Mouse (Mus musculus) heart, adult 9 months (tissue): Measurements from ENCODE around the gene Ahnak2.
"Not testable (repeated sequence)": the region's sequence is repeated elsewhere in the genome, so short reads cannot be mapped to it uniquely, and the experiment has no call there.

Experiments used
- DNase-seq, 2 experiments: peaks; one replicate each; pipeline ENCODE4 v3.0.0; 2022; ENCODE audit warnings: low spot score in 2 of 2

Gene Ahnak2

GRCm38 (mm10) chr12:112821216-112821615 lies 18.8 kb upstream of the Ahnak2 start:
- DNase-seq, result no peak

GRCm38 (mm10) chr12:112820401-112820999 lies 18.0 kb upstream of the Ahnak2 start:
- DNase-seq, result no peak

- no peak for DNase-seq
Measured at GRCm38 (mm10) chr12:112819057-112819662, 16.7 kb upstream of the Ahnak2 start.

- DNase-seq, result not testable (repeated sequence)
Measured at GRCm38 (mm10) chr12:112816866-112817265, 14.4 kb upstream of the Ahnak2 start.

GRCm38 (mm10) chr12:112816294-112816693 lies 13.8 kb upstream of the Ahnak2 start:
- no peak for DNase-seq

- no peak for DNase-seq
Measured at GRCm38 (mm10) chr12:112814682-112815470, 12.4 kb upstream of the Ahnak2 start.

GRCm38 (mm10) chr12:112813370-112813769 lies 10.9 kb upstream of the Ahnak2 start:
- no peak for DNase-seq

- DNase-seq, result no peak
Measured at GRCm38 (mm10) chr12:112810092-112810885, 7.8 kb upstream of the Ahnak2 start.

GRCm38 (mm10) chr12:112809641-112810040 lies 7.2 kb upstream of the Ahnak2 start:
- no peak for DNase-seq

- DNase-seq, result peak; percentile 86 to 91
Measured at GRCm38 (mm10) chr12:112808587-112809364, 6.3 kb upstream of the Ahnak2 start, which contains the start of gene Clba1. Gene Clba1, plus strand, starts transcription at chr12:112808937.

- DNase-seq, result no peak
Measured at GRCm38 (mm10) chr12:112808212-112808586, 5.7 kb upstream of the Ahnak2 start.

GRCm38 (mm10) chr12:112807796-112808195 lies 5.3 kb upstream of the Ahnak2 start:
- no peak for DNase-seq

- no peak for DNase-seq
Measured at GRCm38 (mm10) chr12:112806044-112806443, 3.6 kb upstream of the Ahnak2 start.

- no peak for DNase-seq
Measured at GRCm38 (mm10) chr12:112804046-112804445, 1.6 kb upstream of the Ahnak2 start.

- no peak for DNase-seq
Measured at GRCm38 (mm10) chr12:112802917-112803316, 460 bp upstream of the Ahnak2 start.

GRCm38 (mm10) chr12:112800476-112800875 lies 2.0 kb downstream of the Ahnak2 start:
- DNase-seq, result peak in 1 of 2 experiments; percentile 57

GRCm38 (mm10) chr12:112799237-112799970 lies 3.1 kb downstream of the Ahnak2 start:
- no peak for DNase-seq

GRCm38 (mm10) chr12:112798716-112799115 lies 3.7 kb downstream of the Ahnak2 start:
- no peak for DNase-seq

GRCm38 (mm10) chr12:112798332-112798681 lies 4.2 kb downstream of the Ahnak2 start:
- no peak for DNase-seq

GRCm38 (mm10) chr12:112797672-112798331 lies 4.7 kb downstream of the Ahnak2 start:
- DNase-seq, result no peak
